ENCODE assay signal across 8 mouse cellular contexts in the genomic region with DNA sequence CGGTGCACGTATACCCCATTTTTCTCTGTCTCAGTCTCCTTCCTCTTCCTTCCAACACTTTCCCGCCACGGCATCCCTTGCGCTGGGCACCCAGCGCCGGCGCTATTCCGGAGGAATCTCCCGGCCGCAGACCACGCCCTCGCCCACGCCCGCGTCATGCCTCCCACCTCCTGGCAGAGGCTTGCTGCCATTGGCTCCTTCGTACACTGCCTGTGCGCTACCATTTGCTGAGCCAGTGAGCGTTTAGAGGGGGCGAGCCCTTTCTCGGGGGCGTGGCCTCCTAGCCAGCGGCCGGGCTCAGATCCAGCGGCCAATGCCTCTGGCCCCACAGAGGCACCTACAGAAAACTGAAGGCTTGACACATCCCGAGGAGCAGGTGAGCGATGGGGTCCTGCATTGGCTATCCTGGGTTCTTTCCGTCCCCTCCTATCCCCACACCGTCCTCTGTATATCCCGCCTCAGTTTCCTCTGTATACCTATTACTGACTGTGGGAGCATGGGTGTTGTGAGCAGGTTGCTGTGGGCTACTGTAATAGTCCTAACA. TPM values are rescaled to one million over a fixed set of nuclear protein-coding genes. Genes with fewer than 3 reads are reported as not detected.
A peak's percentile ranks its signal among the peaks of the same experiment; 100 is the strongest.
DNase-seq lines count a peak whose midpoint lies in the region; ATAC-seq and TF ChIP-seq lines count a peak whose summit lies in the region.

A gene (plus strand): TSS at position 247 of the 544 bp plus-strand sequence.

- peaks cover 47% of the 10 kb centered on the region for H3K27me3 ChIP-seq in forebrain, embryonic 10.5 days (ENCODE audit: poor library complexity, severe bottlenecking)
- H3K27me3 ChIP-seq in heart, embryonic 15.5 days: peaks cover 20% of the 10 kb centered on the region
- no peaks in the 10 kb centered on the region for H3K27me3 ChIP-seq in liver, embryonic 14.5 days (ENCODE audit: control insufficient read depth, insufficient read depth, low read length)
- 0 out of 2 replicates have a peak, but pooled peaks cover 2% of the 10 kb centered on the region for H3K27me3 ChIP-seq in neural tube, embryonic 11.5 days (ENCODE audit: control insufficient read depth, insufficient read depth, low read length)
- H3K27me3 ChIP-seq in stomach, postnatal 0 days (ENCODE audit: control insufficient read depth, insufficient read depth, low read length): 0 out of 2 replicates have a peak, but pooled peaks cover 2% of the 10 kb centered on the region

- H3K9me3 ChIP-seq in forebrain, embryonic 10.5 days: no peaks in the 10 kb centered on the region
- H3K9me3 ChIP-seq in heart, embryonic 15.5 days (replicated peaks): no peaks in the 10 kb centered on the region
- H3K9me3 ChIP-seq in liver, embryonic 14.5 days (ENCODE audit: control insufficient read depth, low read length): no peaks in the 10 kb centered on the region
- H3K9me3 ChIP-seq in neural tube, embryonic 11.5 days (ENCODE audit: control insufficient read depth, low read length): no peaks in the 10 kb centered on the region
- no peaks in the 10 kb centered on the region for H3K9me3 ChIP-seq in stomach, postnatal 0 days (ENCODE audit: control insufficient read depth, low read length)

- H3K9ac ChIP-seq in heart, embryonic 15.5 days: peak within 1 kb of the TSS; percentile 42
- H3K9ac ChIP-seq in liver, embryonic 14.5 days (replicated peaks): peak within 1 kb of the TSS; percentile 14; the same call in 1 of the 2 replicates
- H3K9ac ChIP-seq in neural tube, embryonic 11.5 days (ENCODE audit: low read length): peak within 1 kb of the TSS; percentile 41
- peak within 1 kb of the TSS; percentile 38; the same call in 1 of the 2 replicates for H3K9ac ChIP-seq in stomach, postnatal 0 days (ENCODE audit: low read length)

- DNase-seq in CD8-positive naive resting alpha-beta T cell, adult 2 months (ENCODE audit: low read depth in 2 of 2, low spot score in 2 of 2): peak; percentile 75 to 83
- peak; percentile 77 for DNase-seq in c-Kit-positive CD71-negative TER-119-negative erythroid progenitor cells, embryonic 14.5 days (ENCODE audit: low read depth)
- peak; percentile 93 for DNase-seq in forebrain, embryonic 10.5 days (ENCODE audit: extremely low spot score, low spot score)
- peak; percentile 96 to 97 for DNase-seq in kidney, postnatal 25 days
- DNase-seq in liver, embryonic 14.5 days (ENCODE audit: low read depth in 3 of 3, low spot score in 3 of 3): peak; percentile 83 to 86 (median 85)
- DNase-seq in neural tube, embryonic 11.5 days (ENCODE audit: low spot score): peak; percentile 93
- DNase-seq in stomach, postnatal 0 days (ENCODE audit: low spot score): peak; percentile 96

- under 1% methylated on average over 30 of the region's 30 CpGs for WGBS in forebrain, embryonic 10.5 days
- under 1% methylated on average over 30 of the region's 30 CpGs for WGBS in heart, embryonic 15.5 days
- 2% methylated on average over 30 of the region's 30 CpGs for WGBS in liver, embryonic 14.5 days (ENCODE audit: insufficient replicate concordance)
- WGBS in neural tube, embryonic 11.5 days: 2% methylated on average over 30 of the region's 30 CpGs
- WGBS in stomach, postnatal 0 days: 1% methylated on average over 30 of the region's 30 CpGs

- peak within 1 kb of the TSS; percentile 76 for H3K4me2 ChIP-seq in heart, embryonic 15.5 days
- H3K4me2 ChIP-seq in liver, embryonic 14.5 days (ENCODE audit: low read depth): peak within 1 kb of the TSS; percentile 71
- H3K4me2 ChIP-seq in neural tube, embryonic 11.5 days (ENCODE audit: low read depth): peak within 1 kb of the TSS; percentile 68
- peak within 1 kb of the TSS; percentile 72 for H3K4me2 ChIP-seq in stomach, postnatal 0 days (replicated peaks; ENCODE audit: low read depth)

- no peaks in the 10 kb centered on the region for H3K36me3 ChIP-seq in forebrain, embryonic 10.5 days (replicated peaks)
- H3K36me3 ChIP-seq in heart, embryonic 15.5 days: no peaks in the 10 kb centered on the region
- H3K36me3 ChIP-seq in liver, embryonic 14.5 days (replicated peaks; ENCODE audit: control insufficient read depth, insufficient read depth, low read depth): no peaks in the 10 kb centered on the region
- no peaks in the 10 kb centered on the region for H3K36me3 ChIP-seq in neural tube, embryonic 11.5 days (ENCODE audit: control insufficient read depth, insufficient read depth, low read length)
- H3K36me3 ChIP-seq in stomach, postnatal 0 days (ENCODE audit: control insufficient read depth, insufficient read depth, low read length): no peaks in the 10 kb centered on the region

- peak; percentile 17; the same call in 1 of the 2 replicates for TF ChIP-seq CTCF in liver, embryonic 14.5 days (IDR thresholded peaks at IDR 0.05; ENCODE audit: low read depth)
- TF ChIP-seq CTCF in stomach, postnatal 0 days (IDR thresholded peaks at IDR 0.05; ENCODE audit: low read depth): peak; percentile 23

- no peak for TF ChIP-seq EP300 in liver, embryonic 14.5 days (IDR thresholded peaks at IDR 0.05; ENCODE audit: low read depth)
- TF ChIP-seq EP300 in stomach, postnatal 0 days (optimal IDR thresholded peaks at IDR 0.05): no peak

- peak within 1 kb of the TSS; percentile 80 for H3K27ac ChIP-seq in forebrain, embryonic 10.5 days
- H3K27ac ChIP-seq in heart, embryonic 15.5 days: peak within 1 kb of the TSS; percentile 16; the same call in 1 of the 2 replicates
- H3K27ac ChIP-seq in liver, embryonic 14.5 days: no peak within 1 kb of the TSS
- 0 out of 2 replicates have a peak within 1 kb of the TSS, but pooled peaks have one; percentile 1 for H3K27ac ChIP-seq in neural tube, embryonic 11.5 days (ENCODE audit: low read depth, low read length)
- H3K27ac ChIP-seq in stomach, postnatal 0 days (replicated peaks): peak within 1 kb of the TSS; percentile 35; the same call in 1 of the 2 replicates

- peaks cover 34% of the 10 kb centered on the region for H3K4me1 ChIP-seq in forebrain, embryonic 10.5 days
- peaks cover 27% of the 10 kb centered on the region for H3K4me1 ChIP-seq in heart, embryonic 15.5 days (replicated peaks)
- H3K4me1 ChIP-seq in liver, embryonic 14.5 days (replicated peaks; ENCODE audit: control insufficient read depth in 2 of 2, insufficient read depth in 2 of 2, low read length in 1 of 2): peaks cover 0 to 9% of the 10 kb centered on the region in 2 experiments; a peak in 2 of 4 replicates
- H3K4me1 ChIP-seq in neural tube, embryonic 11.5 days (ENCODE audit: control insufficient read depth, insufficient read depth, low read length): peaks cover 10% of the 10 kb centered on the region; the same call in 1 of the 2 replicates
- peaks cover 10% of the 10 kb centered on the region; the same call in 1 of the 2 replicates for H3K4me1 ChIP-seq in stomach, postnatal 0 days (replicated peaks; ENCODE audit: control insufficient read depth, insufficient read depth)

- peak; percentile 97 for ATAC-seq in heart, embryonic 15.5 days (replicated peaks; ENCODE audit: insufficient number of reproducible peaks, insufficient read depth, low FRiP score, low read depth)
- ATAC-seq in liver, embryonic 14.5 days (ENCODE audit: insufficient read depth): peak; percentile 98
- peak; percentile 97 for ATAC-seq in neural tube, embryonic 11.5 days (ENCODE audit: insufficient read depth, low FRiP score, low TSS enrichment)
- ATAC-seq in stomach, postnatal 0 days (ENCODE audit: low FRiP score, low TSS enrichment): peak; percentile 96

- H3K4me3 ChIP-seq in forebrain, embryonic 10.5 days: peak within 1 kb of the TSS; percentile 57
- peak within 1 kb of the TSS; percentile 53 for H3K4me3 ChIP-seq in heart, embryonic 15.5 days
- peak within 1 kb of the TSS; percentile 38 to 59 for H3K4me3 ChIP-seq in liver, embryonic 14.5 days (ENCODE audit: insufficient read depth in 1 of 2, low read depth in 2 of 2, low read length in 2 of 2)
- peak within 1 kb of the TSS; percentile 35 for H3K4me3 ChIP-seq in neural tube, embryonic 11.5 days (ENCODE audit: low read depth, low read length)
- H3K4me3 ChIP-seq in stomach, postnatal 0 days (ENCODE audit: low read depth, low read length): peak within 1 kb of the TSS; percentile 37

RNA-seq across cellular contexts. Expression of the gene that starts here (rescaled TPM):
- polyA plus RNA-seq in forebrain, embryonic 10.5 days (2016; fragmentation: Nextera tagmentation; extraction: Ambion mirVana): 7.4 and 8.1 TPM in 2 replicates
- polyA plus RNA-seq in heart, embryonic 15.5 days (2015; fragmentation: Nextera tagmentation; extraction: Ambion mirVana): 6.7 and 9.2 TPM in 2 replicates
- 1.5 and 1.8 TPM in 2 replicates for polyA plus RNA-seq in liver, embryonic 14.5 days (2012; rRNA removed)
- 2.4 and 2.7 TPM in 2 replicates for polyA plus RNA-seq in liver, embryonic 14.5 days (2014; fragmentation: Nextera tagmentation; extraction: Ambion mirVana)
- 10.2 and 11.0 TPM in 2 replicates for polyA plus RNA-seq in neural tube, embryonic 11.5 days (2014; fragmentation: Nextera tagmentation; extraction: Ambion mirVana)
- 4.4 and 5.2 TPM in 2 replicates for polyA plus RNA-seq in stomach, postnatal 0 days (2015; fragmentation: Nextera tagmentation; extraction: Ambion mirVana)
